Mouse (Mus musculus) left cerebral cortex, adult 8-10 months (tissue): ENCODE measurements at regions not wholly inside any gene's neighbourhood (a gene's known extent, or its start where the extent isn't known, plus 50 kb on each side); places are given as distances from the start of the nearest gene placed in this dataset.
"Not testable (repeated sequence)": the region's sequence is repeated elsewhere in the genome, so short reads cannot be mapped to it uniquely, and the experiment has no call there.

Experiments
- DNase-seq, 2 experiments: peaks; one replicate each; pipeline ENCODE4 v3.0.0; 2022; ENCODE audit warnings: low spot score in 2 of 2

DNA sequence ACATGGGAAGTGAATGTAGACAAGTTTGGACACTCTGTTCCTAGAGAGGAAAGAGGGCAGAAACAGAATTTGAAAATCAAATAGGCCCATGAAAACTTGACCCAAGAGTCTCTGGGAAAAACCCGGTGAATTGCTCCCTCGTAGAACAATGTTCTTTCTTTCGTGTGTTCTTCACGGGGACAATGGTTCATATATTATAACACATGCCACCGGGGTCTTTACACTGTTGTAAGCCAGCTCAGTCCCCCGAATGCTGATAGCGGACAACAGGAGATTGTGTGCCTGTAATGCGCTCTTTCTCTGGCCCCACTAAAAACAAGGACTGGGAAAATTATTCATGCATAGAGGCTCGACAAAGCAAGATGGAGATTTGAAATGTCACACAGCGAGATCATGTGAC, 225.4 kb upstream of the Irx4 start:
- no peak for DNase-seq

DNA sequence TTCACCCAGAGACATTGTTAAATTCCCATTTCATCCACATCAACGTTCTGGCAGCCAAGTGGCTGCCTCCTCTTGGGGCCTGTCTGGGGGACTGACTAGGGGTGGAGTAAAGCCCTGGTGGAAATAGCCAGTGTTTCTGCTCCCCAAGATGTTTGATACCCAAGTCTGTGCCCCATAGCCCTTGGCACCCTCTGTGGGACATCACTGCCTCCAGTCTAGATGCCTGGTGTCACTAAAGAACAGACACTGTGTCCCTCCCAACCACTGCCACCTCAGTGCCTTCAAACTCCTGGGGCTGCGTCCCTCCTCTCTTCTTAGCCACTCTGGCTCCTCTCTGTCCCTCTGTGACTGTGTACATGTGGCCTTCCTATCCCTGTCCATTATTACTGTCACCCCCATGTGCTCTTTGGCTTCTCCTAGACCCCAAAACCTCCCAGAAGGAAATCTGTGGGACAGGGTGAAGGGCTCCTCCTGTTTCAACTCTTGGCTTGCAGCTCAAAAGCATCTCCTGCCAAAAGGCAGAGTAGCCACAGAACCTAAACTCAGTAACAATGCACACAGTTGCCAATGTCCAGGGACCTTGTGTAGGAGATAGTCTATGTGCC, 224.8 kb upstream of the Irx4 start:
- DNase-seq: no peak

DNA sequence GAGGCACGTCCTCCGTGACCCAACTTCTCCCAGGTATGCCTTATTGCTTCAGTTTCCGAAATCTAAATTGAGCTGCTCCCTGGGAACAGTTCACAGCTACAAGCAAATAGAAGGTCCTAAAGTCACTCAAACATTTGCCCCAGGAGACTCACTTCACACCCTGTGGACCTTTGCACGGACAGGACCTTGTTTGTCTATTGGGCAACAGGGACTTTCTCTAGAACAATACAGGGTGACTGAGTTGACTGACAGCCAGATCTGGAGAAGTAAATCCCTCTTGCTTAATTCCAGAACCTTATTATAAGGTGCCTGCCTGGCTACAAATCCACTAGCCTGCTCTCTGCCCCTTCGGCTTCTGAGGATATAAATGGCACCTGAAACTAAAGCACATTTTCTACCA, 220.5 kb upstream of the Irx4 start:
- DNase-seq: no peak

DNA sequence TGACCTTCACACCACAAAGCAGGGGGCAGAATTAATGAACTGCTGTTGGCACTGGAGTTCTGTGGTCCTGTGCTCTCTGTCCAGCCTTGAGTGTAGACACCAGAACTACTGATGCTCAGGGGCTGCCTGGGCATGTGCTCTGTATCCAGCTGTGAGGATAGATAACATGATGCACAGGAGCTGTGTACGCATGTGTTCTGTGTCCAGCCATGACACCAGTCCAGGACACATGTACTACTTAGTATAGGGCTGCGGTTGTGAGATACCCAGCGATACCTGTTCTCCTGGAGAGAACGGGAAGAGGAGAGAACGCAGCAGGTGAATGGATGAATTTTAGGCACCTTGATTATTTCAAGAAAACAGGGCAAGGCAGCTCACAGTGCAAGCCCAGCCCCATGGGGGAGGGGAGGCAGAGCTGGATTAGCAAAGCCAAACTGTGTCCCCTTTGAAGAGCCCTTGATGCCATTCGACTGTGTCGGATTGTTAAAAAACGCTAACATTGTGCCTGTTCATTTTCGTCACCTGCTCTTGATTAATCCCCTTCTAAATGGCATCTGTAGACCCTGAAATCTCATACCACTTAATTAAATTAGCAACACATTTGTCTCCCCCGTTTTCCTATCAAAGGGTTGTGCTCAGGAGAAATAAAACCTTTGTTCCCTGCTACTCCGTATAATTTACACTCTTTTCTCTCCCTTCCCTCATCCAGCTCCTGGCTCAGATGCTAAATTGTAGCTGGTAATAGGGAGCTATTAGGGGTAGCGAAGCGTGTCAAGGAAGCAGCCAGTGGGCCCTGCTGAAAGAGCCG, 218.8 kb upstream of the Irx4 start:
- no peak for DNase-seq

DNA sequence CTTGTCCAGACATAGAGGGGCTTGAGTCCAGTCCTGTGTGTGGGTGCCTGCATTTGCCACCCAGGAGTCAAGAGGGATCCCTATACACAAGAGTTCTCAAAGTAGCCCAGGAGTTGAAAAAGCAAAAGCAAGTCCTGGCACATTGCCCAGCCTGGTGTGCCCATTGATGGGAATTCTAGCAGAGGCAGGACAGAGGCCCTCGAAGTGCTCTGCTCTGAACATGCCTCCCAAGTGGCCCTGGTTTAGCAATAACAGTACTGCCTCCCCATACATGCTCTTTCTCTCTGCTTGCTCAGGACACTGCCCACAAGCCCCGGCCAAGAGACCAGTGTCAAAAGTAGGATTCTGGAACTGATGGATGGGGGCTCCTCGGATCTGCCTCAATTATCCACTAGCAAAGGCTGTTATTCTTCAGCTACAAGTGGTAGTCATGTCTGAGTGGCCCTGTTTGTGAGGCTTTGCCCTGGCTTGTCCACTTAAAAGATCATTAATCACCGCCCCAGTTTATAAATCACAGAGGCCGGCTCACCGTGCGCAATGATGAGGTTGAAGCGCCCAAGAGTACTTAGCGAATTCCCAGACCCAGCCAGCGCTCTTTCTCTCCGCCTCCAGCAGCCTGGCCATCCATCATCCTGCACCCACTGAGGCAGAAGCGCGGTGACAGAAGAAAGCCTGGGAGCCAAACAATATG, 190.3 kb upstream of the Irx4 start:
- no peak for DNase-seq

DNA sequence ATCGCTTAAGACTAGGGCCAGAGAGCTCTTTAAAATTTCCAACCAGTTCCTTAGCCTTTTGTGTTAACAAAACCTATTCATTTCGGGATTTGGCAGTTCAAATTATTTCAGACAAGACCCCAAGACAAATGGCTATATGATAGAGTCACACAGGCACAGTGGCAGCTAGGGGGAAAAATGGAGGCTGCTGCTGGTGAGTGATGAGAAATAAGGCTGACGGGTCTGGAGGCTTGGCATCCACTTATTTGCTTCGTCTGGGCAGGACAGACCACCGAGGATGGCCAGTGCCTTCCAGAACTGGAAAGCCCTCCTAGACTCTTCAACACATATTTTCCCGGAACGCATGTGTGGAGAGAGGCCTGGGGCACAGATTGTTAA, 189.8 kb upstream of the Irx4 start:
- no peak for DNase-seq

DNA sequence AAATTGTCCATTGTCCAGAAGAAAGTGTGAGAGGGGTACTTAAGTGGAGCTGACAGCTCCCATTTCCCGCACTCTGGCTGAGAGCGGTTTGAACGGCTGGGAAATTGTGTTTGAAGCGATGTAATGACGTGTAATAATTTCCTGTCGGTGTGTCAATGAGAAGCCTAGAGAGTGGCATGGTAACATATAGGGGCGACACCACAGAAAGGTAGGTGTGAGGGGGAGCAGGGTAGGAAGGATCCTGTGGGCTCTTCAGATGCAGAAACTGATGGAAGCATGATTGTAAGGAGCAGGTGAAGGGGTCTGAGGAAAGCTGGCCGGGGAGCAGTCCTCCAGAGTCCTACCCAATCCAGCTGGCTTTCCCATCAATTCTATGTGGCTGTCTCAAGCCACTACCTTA, 189.2 kb upstream of the Irx4 start:
- DNase-seq: no peak

DNA sequence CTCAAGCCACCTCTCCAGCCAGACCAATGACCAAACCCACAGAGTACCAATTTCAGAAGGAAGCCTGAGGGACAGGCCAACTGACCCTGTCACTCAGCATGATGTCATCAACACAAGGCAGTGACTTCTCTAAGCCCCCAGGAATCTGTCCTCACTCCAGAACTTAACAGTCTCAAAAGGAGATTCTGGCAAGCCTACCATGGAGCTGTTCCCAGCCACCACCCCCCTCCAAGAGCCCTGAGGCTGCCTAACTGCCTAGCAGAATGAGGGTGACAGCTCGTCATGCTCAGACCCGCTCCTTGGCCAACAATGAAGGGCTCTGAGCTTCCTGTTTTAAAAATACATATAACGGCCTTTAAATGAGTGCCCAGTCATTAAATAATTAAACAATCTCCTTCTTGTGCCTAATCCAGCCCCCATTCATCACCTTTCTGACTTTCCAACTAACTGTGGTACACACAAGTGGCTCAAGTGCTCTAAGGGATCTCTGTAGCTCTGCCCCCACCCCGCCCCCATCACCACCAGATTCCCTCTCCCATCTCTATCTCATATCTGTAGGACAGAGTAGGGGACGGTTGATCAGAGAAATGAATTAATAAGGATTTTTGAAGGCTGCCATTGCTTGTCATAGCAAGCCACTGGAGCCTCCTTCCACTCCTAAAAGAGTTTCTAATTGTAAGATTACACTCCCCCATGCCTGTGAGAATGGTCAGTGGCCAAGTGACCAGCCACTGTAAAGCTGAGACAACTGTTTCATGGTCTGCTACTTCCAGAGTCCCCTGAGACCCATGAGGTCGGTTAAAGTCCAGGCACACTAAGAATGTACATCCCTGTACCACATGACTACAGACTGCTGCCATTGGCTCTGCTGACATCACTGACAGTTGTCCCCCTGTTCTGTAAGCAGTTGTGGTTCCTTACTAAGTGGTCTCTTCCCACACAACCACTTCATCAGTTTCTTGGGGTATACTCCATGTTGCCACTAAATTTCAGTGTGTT, 188.1 kb upstream of the Irx4 start:
- DNase-seq: no peak

DNA sequence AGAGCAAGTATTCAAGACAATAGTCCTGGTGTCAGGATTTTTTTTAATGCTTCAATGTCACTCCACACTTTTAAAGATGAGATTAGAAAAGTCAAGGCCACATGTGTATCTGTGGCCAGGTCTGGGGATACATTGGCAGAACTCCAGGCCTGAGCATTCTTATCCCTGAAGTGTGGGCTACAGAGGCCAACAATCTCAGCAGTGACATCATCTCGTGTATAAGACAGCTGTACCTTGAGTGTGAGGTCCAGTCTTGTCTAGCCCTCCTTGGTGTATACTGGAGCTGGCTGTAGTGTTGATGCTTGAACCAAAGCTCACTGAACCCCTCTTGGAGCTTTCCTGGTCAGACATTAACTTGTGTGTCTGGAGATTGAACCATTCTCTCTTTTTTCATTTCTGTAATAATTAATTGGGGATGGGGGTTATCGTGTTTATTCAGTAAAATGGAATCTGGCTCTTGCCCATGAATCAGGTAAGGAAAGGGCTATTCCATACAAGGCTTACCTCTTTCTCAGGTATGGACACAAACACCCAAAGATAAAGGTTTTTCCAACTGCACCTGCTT, 182.3 kb upstream of the Irx4 start:
- DNase-seq: no peak

DNA sequence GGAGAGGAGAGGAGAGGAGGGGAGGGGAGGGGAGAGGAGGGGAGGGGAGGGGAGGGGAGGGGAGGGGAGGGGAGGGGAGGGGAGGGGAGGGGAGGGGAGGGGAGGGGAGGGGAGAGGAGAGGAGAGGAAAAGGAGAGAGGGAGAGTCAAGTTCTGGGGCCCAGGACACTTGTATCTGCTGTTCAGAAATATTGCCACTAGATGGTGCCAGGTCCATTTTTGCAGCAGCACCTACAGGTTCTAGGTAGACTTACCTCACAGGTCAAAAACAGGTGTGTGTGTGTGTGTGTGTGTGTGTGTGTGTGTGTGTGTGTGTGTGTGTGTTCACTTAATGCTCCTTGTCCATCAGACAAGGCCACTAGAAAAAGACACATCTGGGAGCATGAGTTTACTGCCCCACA, 172.5 kb upstream of the Irx4 start:
- DNase-seq: not testable (repeated sequence)

DNA sequence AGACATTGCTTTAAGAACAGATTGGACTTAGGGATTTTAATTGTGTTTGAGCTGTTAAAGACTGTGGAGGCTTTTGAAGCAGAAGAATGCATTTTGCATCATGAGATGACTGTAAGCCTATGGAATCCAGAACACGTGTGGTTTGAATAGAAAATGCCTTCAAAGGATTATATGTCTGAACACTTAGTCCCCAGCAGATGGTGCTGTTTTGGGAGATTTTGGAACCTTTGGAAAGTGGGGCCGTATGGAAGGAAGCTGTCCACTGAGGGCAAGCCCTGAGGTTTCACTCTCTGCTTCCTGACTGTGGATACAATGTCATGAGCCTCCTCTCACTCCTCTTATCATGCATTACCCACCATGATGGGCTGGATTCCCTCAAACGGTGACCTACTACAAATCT, 168.4 kb upstream of the Irx4 start:
- no peak for DNase-seq

DNA sequence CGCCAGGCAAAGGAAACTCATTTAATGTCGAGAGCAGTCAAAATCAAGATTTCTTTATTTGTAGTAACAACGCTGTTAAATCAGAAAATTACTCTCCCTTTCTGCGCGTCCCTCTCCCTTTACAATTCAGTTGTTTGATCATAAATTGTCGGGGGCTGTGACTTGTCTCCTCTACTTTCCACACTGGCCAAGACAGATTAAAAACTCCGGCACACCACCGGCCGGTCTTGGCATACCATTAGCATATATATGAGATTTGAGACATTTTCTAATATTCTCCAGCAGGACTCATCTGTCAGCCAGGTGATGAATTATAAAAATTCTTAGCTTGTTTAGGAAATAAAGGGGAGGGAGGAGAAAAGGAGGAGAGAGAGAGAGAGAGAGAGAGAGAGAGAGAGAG, 162.8 kb upstream of the Irx4 start:
- DNase-seq: no peak

DNA sequence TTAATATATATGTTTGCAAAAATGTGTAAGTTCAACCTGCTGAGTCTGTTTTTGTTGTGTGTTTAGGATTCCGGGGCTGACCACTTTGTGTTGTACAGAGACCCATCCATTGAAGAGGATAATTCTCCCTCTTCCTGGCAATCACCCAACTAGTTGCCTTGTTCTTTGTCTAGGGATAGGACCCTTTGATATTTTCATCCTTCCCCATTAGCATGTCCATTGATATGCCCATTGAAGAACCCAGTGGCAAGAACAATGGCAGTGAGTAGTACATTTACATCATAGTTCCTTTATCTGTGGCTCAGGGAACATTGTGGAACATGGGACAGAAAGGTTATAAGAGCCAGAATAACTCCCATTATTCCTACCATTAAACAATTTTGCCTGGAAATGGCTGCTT, 160.9 kb upstream of the Irx4 start:
- no peak for DNase-seq

DNA sequence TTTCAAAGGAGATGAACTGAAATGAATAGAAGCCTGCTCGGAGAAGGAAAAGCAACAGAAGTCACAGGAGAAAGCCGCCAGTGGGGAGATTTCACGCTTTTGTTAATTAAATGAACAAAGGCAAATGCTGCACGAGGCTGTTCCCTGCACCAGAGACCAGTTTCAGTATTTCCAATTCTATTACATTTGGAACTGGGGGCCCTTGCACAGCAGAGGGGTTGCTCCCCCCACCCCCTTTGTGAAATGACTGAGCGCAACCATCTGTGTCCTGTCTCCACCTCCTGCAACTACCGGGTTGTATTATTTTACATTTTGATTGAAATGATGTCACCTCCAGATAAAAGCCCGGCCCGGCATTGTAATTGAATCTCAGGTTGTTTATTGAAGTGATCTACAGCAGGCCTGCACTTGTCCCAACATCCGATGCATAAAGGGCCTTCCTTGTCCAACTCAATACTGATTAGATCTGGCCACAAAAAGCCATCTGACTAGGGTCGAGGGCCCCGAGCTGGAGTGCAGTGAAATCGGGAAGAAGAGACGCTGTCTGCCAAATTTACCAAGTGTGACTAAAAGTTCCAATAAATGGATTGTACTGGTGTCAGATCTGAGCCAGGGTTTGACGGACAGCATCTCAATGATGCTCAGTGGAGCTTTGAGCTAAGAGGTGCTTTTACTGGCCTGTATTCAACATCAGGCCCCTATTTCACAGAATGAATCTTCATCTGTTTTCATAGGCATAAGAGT, 152.9 kb upstream of the Irx4 start:
- DNase-seq: no peak

DNA sequence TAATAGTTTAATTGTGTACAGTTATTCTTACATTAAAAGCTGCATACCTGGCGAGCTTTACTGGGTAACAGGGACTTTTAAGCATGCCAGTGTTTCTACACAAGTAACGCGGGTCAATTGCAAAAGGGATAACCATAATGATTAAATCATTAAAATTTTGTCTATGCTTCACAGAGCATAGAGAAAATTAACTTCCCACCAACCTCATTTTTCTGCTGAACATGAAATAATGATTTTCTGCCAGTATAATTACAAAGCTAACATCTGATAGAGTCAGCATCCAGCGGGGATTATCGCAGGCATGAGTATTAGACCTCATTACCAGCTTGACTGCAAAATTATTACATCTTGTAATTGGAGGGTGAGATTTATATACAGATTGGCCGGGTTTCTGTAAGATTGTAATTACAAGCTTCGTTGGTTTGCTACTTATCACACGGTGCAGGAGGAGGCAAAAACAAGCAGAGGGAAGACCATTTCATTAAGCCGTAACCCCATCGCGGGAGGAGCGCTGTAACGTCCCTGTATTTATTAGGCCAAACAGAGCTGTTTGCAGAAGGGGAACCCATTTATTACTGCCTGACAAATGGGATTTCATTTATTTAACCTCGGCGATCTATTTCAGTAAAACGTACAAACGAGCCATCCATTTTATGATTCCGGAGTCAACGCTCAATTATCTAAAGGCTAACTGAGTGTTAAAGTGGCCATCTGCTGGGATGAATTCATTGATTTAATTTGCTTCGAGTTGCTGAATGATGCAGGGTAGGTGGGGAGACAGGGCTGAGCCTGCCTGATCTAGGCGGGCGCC, 143.3 kb upstream of the Irx4 start:
- no peak for DNase-seq

DNA sequence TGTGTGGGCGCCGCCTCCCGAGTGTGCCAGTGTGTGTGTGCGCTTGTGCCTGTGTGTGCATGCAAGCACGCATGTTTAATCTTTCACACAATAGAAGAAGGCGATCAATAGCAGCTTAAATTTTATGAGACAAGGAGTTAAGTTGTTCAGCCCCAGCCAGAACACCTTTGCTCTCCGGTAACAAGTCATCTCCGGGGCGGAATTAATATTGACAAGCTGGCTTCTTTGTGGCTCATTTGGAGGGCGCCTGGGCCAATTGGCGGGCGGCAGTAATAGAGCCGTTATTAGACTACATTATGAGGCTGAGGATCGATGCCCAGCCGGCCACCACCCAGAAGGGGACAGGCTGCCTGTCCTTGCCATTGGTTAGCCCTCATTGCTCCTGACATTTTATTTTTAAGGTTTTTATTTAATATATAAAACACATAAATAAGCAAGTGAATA, 142.6 kb upstream of the Irx4 start:
- peak in 1 of 2 experiments; percentile 15 for DNase-seq

DNA sequence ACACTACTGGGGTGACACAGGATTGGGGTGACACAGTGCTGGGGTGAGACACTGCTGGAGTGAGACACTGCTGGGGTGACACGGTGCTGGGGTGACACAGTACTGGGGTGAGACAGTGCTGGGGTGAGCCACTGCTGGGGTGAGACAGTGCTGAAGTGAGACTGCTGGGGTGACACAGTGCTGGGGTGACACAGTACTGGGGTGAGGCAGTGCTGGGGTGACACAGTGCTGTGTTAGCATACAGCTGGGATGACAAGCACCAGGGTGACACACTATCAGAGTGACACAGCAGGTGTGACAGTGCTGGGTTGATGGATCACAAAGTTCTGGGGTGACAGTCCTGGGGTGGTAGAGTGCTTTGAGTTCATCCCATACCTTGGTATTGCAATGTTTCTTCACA, 137.3 kb upstream of the Irx4 start:
- no peak for DNase-seq

DNA sequence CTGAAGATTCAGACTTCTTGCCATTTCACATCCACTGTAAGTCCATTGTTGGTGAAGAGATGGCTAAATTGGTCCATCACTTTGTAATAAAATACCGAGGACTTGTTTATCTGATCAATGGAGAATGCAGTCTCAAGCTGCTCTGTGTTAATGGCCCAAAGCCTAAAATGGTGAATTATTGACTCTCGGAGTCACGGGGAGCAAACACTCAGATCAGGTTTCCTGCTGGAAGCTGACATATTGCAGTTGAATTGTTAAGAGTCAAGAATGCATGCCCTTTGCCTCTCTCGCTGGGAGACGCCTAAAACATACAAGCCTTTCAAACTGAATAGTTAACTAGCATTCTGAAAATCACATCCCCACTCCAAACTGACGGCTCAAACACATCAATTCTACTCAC, 129.0 kb upstream of the Irx4 start:
- no peak for DNase-seq

DNA sequence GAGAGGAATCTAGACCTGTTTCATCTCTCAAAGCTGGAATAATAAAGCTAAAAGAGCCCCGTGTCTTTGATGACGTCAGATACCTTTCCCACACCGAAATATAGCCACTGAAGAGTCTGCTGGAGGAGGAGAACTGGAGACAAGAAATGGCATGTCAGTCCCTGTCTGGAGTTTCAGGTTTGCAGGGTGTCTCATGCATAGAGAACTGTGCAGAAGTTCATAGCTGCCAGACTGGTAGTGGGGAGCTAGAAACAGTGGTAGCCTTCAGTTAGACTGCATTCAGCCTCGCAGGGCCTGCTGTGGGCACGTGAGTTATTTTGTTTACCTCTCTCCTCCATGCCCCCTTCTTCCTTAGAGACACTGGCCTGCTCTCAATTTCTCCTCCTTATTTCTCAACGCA, 127.5 kb upstream of the Irx4 start:
- no peak for DNase-seq

DNA sequence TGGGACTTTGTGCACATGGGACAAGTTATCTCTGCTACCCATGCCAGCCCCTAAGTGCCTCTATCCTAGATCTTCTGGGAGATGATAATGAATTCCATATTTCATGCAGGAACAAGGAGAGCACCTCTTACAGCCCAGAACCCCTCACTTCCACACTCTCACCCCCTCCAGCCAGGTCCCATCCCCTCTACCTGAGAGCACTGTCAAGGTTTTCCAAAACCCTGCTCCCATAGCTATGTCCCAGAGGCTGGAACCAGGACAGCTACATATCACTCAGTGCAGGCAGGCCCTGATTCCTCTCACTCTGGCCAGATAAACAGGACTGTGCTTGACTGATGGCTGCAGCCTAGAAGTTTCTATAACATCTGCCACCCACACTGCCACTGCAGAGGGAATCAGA, 125.3 kb upstream of the Irx4 start:
- no peak for DNase-seq
